Mouse (Mus musculus): ENCODE results near the gene Spata45.

- no peak for TF ChIP-seq GATA1 (IDR thresholded peaks at IDR 0.05; ENCODE audit: low read length)
- no peak for TF ChIP-seq TAL1 (IDR thresholded peaks at IDR 0.05; ENCODE audit: low read length)
Observed at GRCm38 (mm10) chr1:191014271-191014670, 22.2 kb upstream of the Spata45 start.
